Comparison of ENCODE assay signal across 8 mouse cellular contexts in genomic region chr11:74637971-74638790, GRCm38 (mm10). TPM values are rescaled to one million over a fixed set of nuclear protein-coding genes. Genes with fewer than 3 reads are reported as not detected.
DNase-seq lines count a peak whose midpoint lies in the region; ATAC-seq lines count a peak whose summit lies in the region.

No protein-coding gene starts in this region.

- peak overlapping the region; percentile 88 for H3K9ac ChIP-seq in intestine, embryonic 15.5 days
- peak overlapping the region; percentile 85 for H3K9ac ChIP-seq in limb, embryonic 12.5 days (replicated peaks)
- peak overlapping the region; percentile 92 for H3K9ac ChIP-seq in midbrain, embryonic 13.5 days (replicated peaks)

- WGBS in intestine, embryonic 15.5 days = under 1% methylated on average over 83 of the region's 86 CpGs
- WGBS in limb, embryonic 12.5 days = under 1% methylated on average over 86 of the region's 86 CpGs
- 1% methylated on average over 83 of the region's 86 CpGs for WGBS in midbrain, embryonic 13.5 days

- H3K27me3 ChIP-seq in intestine, embryonic 15.5 days (replicated peaks) = no peaks in the 10 kb centered on the region
- peaks cover 41% of the 10 kb centered on the region for H3K27me3 ChIP-seq in limb, embryonic 12.5 days
- H3K27me3 ChIP-seq in midbrain, embryonic 13.5 days = peaks cover 25% of the 10 kb centered on the region

- peak overlapping the region; percentile 92 for H3K27ac ChIP-seq in intestine, embryonic 15.5 days
- H3K27ac ChIP-seq in limb, embryonic 12.5 days = peak overlapping the region; percentile 82
- peak overlapping the region; percentile 95 for H3K27ac ChIP-seq in midbrain, embryonic 13.5 days

- no peaks in the 10 kb centered on the region for H3K9me3 ChIP-seq in intestine, embryonic 15.5 days
- H3K9me3 ChIP-seq in limb, embryonic 12.5 days = no peaks in the 10 kb centered on the region
- H3K9me3 ChIP-seq in midbrain, embryonic 13.5 days = no peaks in the 10 kb centered on the region

- no peaks in the 10 kb centered on the region for H3K36me3 ChIP-seq in intestine, embryonic 15.5 days
- no peaks in the 10 kb centered on the region for H3K36me3 ChIP-seq in limb, embryonic 12.5 days
- H3K36me3 ChIP-seq in midbrain, embryonic 13.5 days = no peaks in the 10 kb centered on the region

- H3K4me3 ChIP-seq in intestine, embryonic 15.5 days (replicated peaks) = peak overlapping the region; percentile 85
- peak overlapping the region; percentile 80 for H3K4me3 ChIP-seq in limb, embryonic 12.5 days (replicated peaks)
- H3K4me3 ChIP-seq in midbrain, embryonic 13.5 days (replicated peaks) = peak overlapping the region; percentile 71

- DNase-seq in spleen, adult 18-20 months = peak; percentile 33 to 47
- DNase-seq in spleen, adult 12 weeks (ENCODE audit: low spot score) = no peak
- peak; percentile 88 for DNase-seq in embryo, embryonic 11 days
- DNase-seq in gastrocnemius, postnatal 36 days = peak; percentile 72 to 79
- DNase-seq in spleen, postnatal 14 days (ENCODE audit: low spot score in 2 of 2) = peak; percentile 29 to 40

- intact Hi-C loops in gastrocnemius, postnatal 36 days (cut with DNase I) = loop anchor here (5.0 to 10.0 kb wide), 3 partner anchors 129 to 214 kb away; no protein-coding TSS in a partner anchor

- H3K4me1 ChIP-seq in intestine, embryonic 15.5 days (replicated peaks) = peaks cover 19% of the 10 kb centered on the region
- H3K4me1 ChIP-seq in limb, embryonic 12.5 days (replicated peaks) = peaks cover 16% of the 10 kb centered on the region
- peaks cover 19% of the 10 kb centered on the region for H3K4me1 ChIP-seq in midbrain, embryonic 13.5 days (replicated peaks)

- peak overlapping the region; percentile 88 for H3K4me2 ChIP-seq in intestine, embryonic 15.5 days (replicated peaks)
- peak overlapping the region; percentile 89 for H3K4me2 ChIP-seq in limb, embryonic 12.5 days
- peak overlapping the region; percentile 85 for H3K4me2 ChIP-seq in midbrain, embryonic 13.5 days (replicated peaks)

- ATAC-seq in intestine, embryonic 15.5 days = peak; percentile 95
- ATAC-seq in limb, embryonic 12.5 days (ENCODE audit: insufficient number of reproducible peaks, insufficient read depth, low FRiP score, low TSS enrichment, low read depth) = peak; percentile 87
- peak; percentile 92 for ATAC-seq in midbrain, embryonic 13.5 days

RNA-seq across cellular contexts. Expression of gene Cluh, which starts 11.1 kb away (rescaled TPM):
- 10 to 100 TPM; 88.1 to 96.6 TPM for total RNA-seq in gastrocnemius, postnatal 36 days (2021)
- polyA plus RNA-seq in intestine, embryonic 15.5 days (2015; fragmentation: Nextera tagmentation; extraction: Ambion mirVana) = 56.4 and 61.4 TPM in 2 replicates
- polyA plus RNA-seq in limb, embryonic 12.5 days (2016; fragmentation: Nextera tagmentation; extraction: Ambion mirVana) = 22.5 and 25.7 TPM in 2 replicates
- polyA plus RNA-seq in midbrain, embryonic 13.5 days (2015; fragmentation: Nextera tagmentation; extraction: Ambion mirVana) = 12.7 and 14.2 TPM in 2 replicates

RNA-seq across cellular contexts. Expression of gene Ccdc92b, which starts 18.8 kb away (rescaled TPM):
- total RNA-seq in gastrocnemius, postnatal 36 days (2021) = under 1 TPM; 0.05 to 0.10 TPM
- 0.52 and 0.54 TPM in 2 replicates for polyA plus RNA-seq in intestine, embryonic 15.5 days (2015; fragmentation: Nextera tagmentation; extraction: Ambion mirVana)
- 0.58 and 0.84 TPM in 2 replicates for polyA plus RNA-seq in limb, embryonic 12.5 days (2016; fragmentation: Nextera tagmentation; extraction: Ambion mirVana)
- 1.7 and 1.8 TPM in 2 replicates for polyA plus RNA-seq in midbrain, embryonic 13.5 days (2015; fragmentation: Nextera tagmentation; extraction: Ambion mirVana)

RNA-seq across cellular contexts. Expression of gene Rap1gap2, which starts 27.5 kb away (rescaled TPM):
- total RNA-seq in gastrocnemius, postnatal 36 days (2021) = 10 to 100 TPM in 1 of 2 experiments, 1 to 10 TPM in 1; 9.7 to 12.4 TPM
- 12.1 and 12.4 TPM in 2 replicates for polyA plus RNA-seq in intestine, embryonic 15.5 days (2015; fragmentation: Nextera tagmentation; extraction: Ambion mirVana)
- polyA plus RNA-seq in limb, embryonic 12.5 days (2016; fragmentation: Nextera tagmentation; extraction: Ambion mirVana) = 1.1 TPM in 2 replicates
- polyA plus RNA-seq in midbrain, embryonic 13.5 days (2015; fragmentation: Nextera tagmentation; extraction: Ambion mirVana) = 7.3 and 10.4 TPM in 2 replicates
